Mouse (Mus musculus) thymus, postnatal 14 days (tissue): ENCODE measurements around the gene Gm28870.
"Not testable (repeated sequence)": the region's sequence is repeated elsewhere in the genome, so short reads cannot be mapped to it uniquely, and the experiment has no call there.

Experiments used
- DNase-seq: peaks from one replicate; pipeline ENCODE4 v3.0.0; 2021

Gene Gm28870

DNA sequence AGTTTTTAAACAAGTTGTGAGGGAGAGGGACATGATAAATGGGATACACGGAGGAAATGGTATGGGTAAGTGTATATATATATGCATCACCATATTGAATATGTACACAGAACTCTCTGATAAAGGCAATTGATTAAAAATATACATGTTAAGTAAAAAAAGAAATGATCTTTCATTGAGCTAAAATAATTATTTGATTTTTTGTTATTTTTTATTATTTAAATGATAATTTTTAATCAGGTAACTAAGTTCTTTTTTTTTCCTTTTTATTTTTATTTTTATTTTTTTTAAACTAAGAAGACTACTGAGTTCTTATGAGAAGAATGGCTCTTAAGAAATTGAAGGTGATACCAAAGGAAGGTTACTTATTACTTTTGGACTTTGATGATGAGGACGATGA is at the start of gene Gm28870:
Gm28870 (plus strand) TSS at position 301 of the 400 bp plus-strand sequence.
- DNase-seq = not testable (repeated sequence)
